Mouse (Mus musculus): Measurements from ENCODE around the gene Rnf34. TPM values are rescaled to one million over a fixed set of nuclear protein-coding genes. Genes with fewer than 3 reads are reported as not detected.

Gene Rnf34
- polyA plus RNA-seq, 1 experiment from 2014 or later, result 31.5 TPM

DNA sequence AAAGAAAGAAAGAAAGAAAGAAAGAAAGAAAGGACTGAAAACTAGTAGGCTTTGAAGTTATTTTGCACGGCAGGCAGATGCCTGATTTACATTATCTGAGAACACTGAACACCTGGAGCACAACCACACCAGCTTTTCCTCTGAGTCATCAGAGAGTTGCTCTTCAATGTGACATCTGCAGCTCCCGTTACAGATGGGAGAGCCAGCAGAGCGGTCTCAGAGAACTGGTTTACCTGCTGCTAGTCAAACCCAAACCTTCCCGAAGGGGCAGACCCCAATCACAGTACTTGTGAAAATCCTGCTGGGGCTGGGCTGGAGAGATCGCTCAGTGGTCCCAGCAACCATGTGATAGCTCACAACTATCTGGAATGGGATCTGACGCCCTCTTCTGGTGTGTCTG lies 25.4 kb upstream of the Rnf34 start:
- H3K27ac ChIP-seq, result no peak overlapping the region
- H3K9me3 ChIP-seq, result no peaks in the 10 kb centered on the region
- peaks cover under 1% of the 10 kb centered on the region for H3K36me3 ChIP-seq
- ATAC-seq (ENCODE audit: insufficient number of reproducible peaks, low FRiP score, low TSS enrichment, low read depth), result no peak
- no peak overlapping the region for H3K4me2 ChIP-seq
- H3K27me3 ChIP-seq, result no peaks in the 10 kb centered on the region
- H3K9ac ChIP-seq, result no peak overlapping the region
- no peak overlapping the region for H3K4me3 ChIP-seq
- WGBS, result 60% methylated on average over 6 of the region's 6 CpGs
- H3K4me1 ChIP-seq, result peaks cover 11% of the 10 kb centered on the region

- H3K4me3 ChIP-seq, result no peak overlapping the region
- H3K9me3 ChIP-seq, result no peaks in the 10 kb centered on the region
- H3K27me3 ChIP-seq, result no peaks in the 10 kb centered on the region
- H3K36me3 ChIP-seq, result no peaks in the 10 kb centered on the region
- H3K27ac ChIP-seq, result no peak overlapping the region
- no peak for ATAC-seq (ENCODE audit: insufficient number of reproducible peaks, low FRiP score, low TSS enrichment, low read depth)
- 83% methylated on average over 8 of the region's 8 CpGs for WGBS
- H3K9ac ChIP-seq, result no peak overlapping the region
- H3K4me2 ChIP-seq, result no peak overlapping the region
- H3K4me1 ChIP-seq, result peaks cover 5% of the 10 kb centered on the region; the same call in 1 of the 2 replicates
Observed at GRCm38 (mm10) chr5:122825099-122825498, 24.7 kb upstream of the Rnf34 start.

GRCm38 (mm10) chr5:122832536-122832935 lies 17.3 kb upstream of the Rnf34 start:
- no peaks in the 10 kb centered on the region for H3K27me3 ChIP-seq
- no peaks in the 10 kb centered on the region for H3K36me3 ChIP-seq
- no peak overlapping the region for H3K4me2 ChIP-seq
- WGBS, result 84% methylated on average over 10 of the region's 10 CpGs
- no peak overlapping the region for H3K4me3 ChIP-seq
- H3K4me1 ChIP-seq, result no peaks in the 10 kb centered on the region
- no peak for ATAC-seq (ENCODE audit: insufficient number of reproducible peaks, low FRiP score, low TSS enrichment, low read depth)
- no peak overlapping the region for H3K27ac ChIP-seq
- H3K9me3 ChIP-seq, result no peaks in the 10 kb centered on the region
- no peak overlapping the region for H3K9ac ChIP-seq

GRCm38 (mm10) chr5:122832996-122833395 lies 16.9 kb upstream of the Rnf34 start:
- no peaks in the 10 kb centered on the region for H3K36me3 ChIP-seq
- H3K9me3 ChIP-seq, result no peaks in the 10 kb centered on the region
- no peak overlapping the region for H3K27ac ChIP-seq
- WGBS, result 78% methylated on average over 10 of the region's 10 CpGs
- H3K4me1 ChIP-seq, result no peaks in the 10 kb centered on the region
- no peak for ATAC-seq (ENCODE audit: insufficient number of reproducible peaks, low FRiP score, low TSS enrichment, low read depth)
- H3K9ac ChIP-seq, result no peak overlapping the region
- no peaks in the 10 kb centered on the region for H3K27me3 ChIP-seq
- no peak overlapping the region for H3K4me2 ChIP-seq
- no peak overlapping the region for H3K4me3 ChIP-seq

GRCm38 (mm10) chr5:122841126-122841525 lies 8.7 kb upstream of the Rnf34 start:
- 88% methylated on average over 2 of the region's 2 CpGs for WGBS
- no peak overlapping the region for H3K4me3 ChIP-seq
- no peaks in the 10 kb centered on the region for H3K36me3 ChIP-seq
- H3K4me2 ChIP-seq, result no peak overlapping the region
- no peak overlapping the region for H3K9ac ChIP-seq
- ATAC-seq (ENCODE audit: insufficient number of reproducible peaks, low FRiP score, low TSS enrichment, low read depth), result no peak
- no peaks in the 10 kb centered on the region for H3K9me3 ChIP-seq
- no peaks in the 10 kb centered on the region for H3K4me1 ChIP-seq
- no peaks in the 10 kb centered on the region for H3K27me3 ChIP-seq
- no peak overlapping the region for H3K27ac ChIP-seq

DNA sequence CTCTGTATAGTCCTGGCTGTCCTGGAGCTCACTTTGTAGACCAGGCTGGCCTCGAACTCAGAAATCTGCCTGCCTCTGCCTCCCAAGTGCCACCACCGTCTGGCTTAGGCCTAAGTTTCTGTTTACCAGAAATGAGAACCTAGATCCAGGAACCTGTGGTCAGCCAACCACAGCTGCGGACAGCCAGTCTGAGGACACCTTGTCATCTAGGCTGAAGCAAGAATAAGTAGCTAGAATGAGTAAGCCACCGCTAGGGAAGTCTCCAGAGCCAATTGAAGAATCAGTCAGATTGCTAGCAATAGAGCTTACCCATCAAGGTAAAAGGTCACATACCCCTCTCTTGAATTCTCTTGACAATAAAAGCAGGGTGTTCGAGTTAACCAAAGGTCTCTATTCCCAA lies 6.0 kb upstream of the Rnf34 start:
- no peaks in the 10 kb centered on the region for H3K27me3 ChIP-seq
- H3K36me3 ChIP-seq, result no peaks in the 10 kb centered on the region
- H3K9me3 ChIP-seq, result no peaks in the 10 kb centered on the region
- 89% methylated on average over 5 of the region's 5 CpGs for WGBS
- ATAC-seq (ENCODE audit: insufficient number of reproducible peaks, low FRiP score, low TSS enrichment, low read depth), result no peak
- no peak overlapping the region for H3K9ac ChIP-seq
- no peak overlapping the region for H3K4me2 ChIP-seq
- no peaks in the 10 kb centered on the region for H3K4me1 ChIP-seq
- H3K27ac ChIP-seq, result no peak overlapping the region
- no peak overlapping the region for H3K4me3 ChIP-seq

GRCm38 (mm10) chr5:122850319-122851002 lies 613 bp downstream of the Rnf34 start:
- Histone ChIP-seq H3K9ac (peak overlapping the region; percentile 91), H3K4me1 (peaks cover 17% of the 10 kb centered on the region), H3K27me3 (no peaks in the 10 kb centered on the region), H3K36me3 (no peaks in the 10 kb centered on the region), H3K9me3 (no peaks in the 10 kb centered on the region), H3K4me2 (peak overlapping the region; percentile 85), H3K4me3 (peak overlapping the region; percentile 88), H3K27ac (peak overlapping the region; percentile 93)
- WGBS, result under 1% methylated on average over 38 of the region's 38 CpGs
- peak; percentile 69 for ATAC-seq (ENCODE audit: insufficient number of reproducible peaks, low FRiP score, low TSS enrichment, low read depth)

DNA sequence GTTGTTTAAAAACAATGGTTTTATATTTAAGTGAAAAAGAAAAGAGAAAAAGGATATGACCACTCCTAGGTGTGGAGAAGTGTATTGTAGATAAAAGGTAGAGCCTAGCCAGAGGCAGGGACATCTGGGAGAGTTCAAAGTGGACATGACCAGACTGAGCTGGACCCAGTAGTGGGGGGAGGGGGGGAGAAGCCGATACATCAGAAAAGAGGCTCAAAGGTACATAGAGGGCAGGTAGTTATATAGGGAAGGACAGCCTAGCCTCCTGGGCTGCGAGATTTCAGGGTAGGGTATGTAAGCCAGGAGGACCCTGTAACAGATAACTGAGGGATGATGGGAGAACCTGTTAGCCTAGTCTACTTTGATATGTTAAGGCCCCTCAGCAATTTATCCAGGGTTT lies 2.8 kb downstream of the Rnf34 start:
- H3K4me3 ChIP-seq, result no peak overlapping the region
- H3K9me3 ChIP-seq, result no peaks in the 10 kb centered on the region
- H3K27ac ChIP-seq, result no peak overlapping the region
- no peak overlapping the region for H3K9ac ChIP-seq
- H3K4me1 ChIP-seq, result peaks cover 17% of the 10 kb centered on the region
- no peak overlapping the region for H3K4me2 ChIP-seq
- H3K36me3 ChIP-seq, result 0 out of 2 replicates have a peak, but pooled peaks cover 3% of the 10 kb centered on the region
- no peak for ATAC-seq (ENCODE audit: insufficient number of reproducible peaks, low FRiP score, low TSS enrichment, low read depth)
- H3K27me3 ChIP-seq, result no peaks in the 10 kb centered on the region
- WGBS, result 78% methylated on average over 2 of the region's 2 CpGs

DNA sequence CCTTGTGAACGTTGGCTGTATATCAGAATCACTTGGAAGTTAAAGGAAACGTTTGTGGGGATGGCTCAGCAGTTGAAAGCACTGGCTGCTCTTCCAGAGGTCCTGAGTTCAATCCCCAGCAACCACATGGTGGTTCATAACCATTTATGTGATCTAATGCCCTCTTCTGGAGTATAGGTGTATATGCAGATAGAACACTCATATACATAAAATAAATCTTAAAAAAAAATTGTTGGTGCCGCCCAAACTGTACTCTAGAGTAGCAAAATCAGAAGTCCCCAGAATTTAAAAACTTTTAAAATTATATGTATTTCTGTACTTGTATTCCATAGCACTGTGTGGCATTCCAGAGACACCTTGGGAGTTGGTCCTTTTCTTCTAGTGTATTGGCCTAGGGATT lies 6.0 kb downstream of the Rnf34 start:
- Histone ChIP-seq H3K9me3 (no peaks in the 10 kb centered on the region), H3K27me3 (no peaks in the 10 kb centered on the region), H3K9ac (no peak overlapping the region), H3K36me3 (0 out of 2 replicates have a peak, but pooled peaks cover 3% of the 10 kb centered on the region), H3K27ac (no peak overlapping the region), H3K4me1 (peaks cover 8% of the 10 kb centered on the region), H3K4me2 (no peak overlapping the region), H3K4me3 (no peak overlapping the region)
- 81% methylated on average over 3 of the region's 3 CpGs for WGBS
- ATAC-seq (ENCODE audit: insufficient number of reproducible peaks, low FRiP score, low TSS enrichment, low read depth), result no peak

- no peak overlapping the region for H3K4me2 ChIP-seq
- no peaks in the 10 kb centered on the region for H3K4me1 ChIP-seq
- no peak overlapping the region for H3K4me3 ChIP-seq
- no peaks in the 10 kb centered on the region for H3K27me3 ChIP-seq
- ATAC-seq (ENCODE audit: insufficient number of reproducible peaks, low FRiP score, low TSS enrichment, low read depth), result no peak
- H3K27ac ChIP-seq, result no peak overlapping the region
- H3K36me3 ChIP-seq, result peaks cover 49% of the 10 kb centered on the region
- WGBS, result 91% methylated on average over 2 of the region's 2 CpGs
- no peaks in the 10 kb centered on the region for H3K9me3 ChIP-seq
- H3K9ac ChIP-seq, result no peak overlapping the region
Observed at GRCm38 (mm10) chr5:122863053-122863452, 13.2 kb downstream of the Rnf34 start.

DNA sequence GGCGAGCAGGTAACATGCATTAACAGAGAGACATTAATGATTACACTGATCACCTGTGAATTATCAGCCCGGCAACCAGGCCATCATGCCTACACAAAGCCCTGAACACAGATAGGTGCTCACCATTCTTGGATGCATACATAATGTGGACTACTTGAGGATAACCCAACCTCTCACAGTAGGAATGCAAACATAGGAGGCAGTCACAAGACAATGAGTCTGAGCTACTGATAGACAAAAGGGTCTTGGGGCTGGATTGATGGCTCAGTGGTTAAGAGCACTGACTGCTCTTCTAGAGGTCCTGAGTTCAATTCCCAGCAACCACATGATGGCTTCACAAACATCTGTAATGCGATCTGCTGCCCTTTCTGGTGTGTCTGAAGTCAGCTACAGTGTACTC lies 22.8 kb downstream of the Rnf34 start:
- H3K27me3 ChIP-seq, result no peaks in the 10 kb centered on the region
- 90% methylated on average over 3 of the region's 3 CpGs for WGBS

DNA sequence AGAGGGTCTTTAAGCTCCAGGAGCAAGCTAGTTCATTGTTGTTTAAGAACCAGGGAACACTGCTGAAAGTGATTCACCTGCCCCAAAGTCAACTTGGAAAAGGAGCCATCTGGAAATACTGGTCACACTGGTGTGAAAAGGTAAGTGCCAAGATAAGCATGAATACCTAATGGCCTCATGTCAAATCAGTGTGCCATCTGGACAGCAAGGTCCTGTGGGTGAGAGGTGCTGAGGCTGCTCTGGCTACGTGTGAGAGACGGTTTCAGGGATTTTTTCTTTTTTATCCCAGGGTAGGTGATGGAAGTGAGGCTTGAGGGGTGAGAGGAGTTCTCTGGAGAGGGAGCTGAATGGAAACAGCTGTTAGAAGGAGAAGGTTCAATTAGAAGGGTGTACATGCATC lies 23.7 kb downstream of the Rnf34 start:
- ATAC-seq (ENCODE audit: insufficient number of reproducible peaks, low FRiP score, low TSS enrichment, low read depth), result no peak
- Histone ChIP-seq H3K9me3 (no peaks in the 10 kb centered on the region), H3K36me3 (peaks cover 56% of the 10 kb centered on the region), H3K4me1 (no peaks in the 10 kb centered on the region), H3K27ac (no peak overlapping the region), H3K4me3 (no peak overlapping the region), H3K4me2 (no peak overlapping the region), H3K9ac (no peak overlapping the region), H3K27me3 (no peaks in the 10 kb centered on the region)
- WGBS, result 56% methylated on average over 2 of the region's 2 CpGs

More for the DNA sequence above, 22.8 kb downstream of the Rnf34 start:
- no peak for ATAC-seq (ENCODE audit: insufficient number of reproducible peaks, low FRiP score, low TSS enrichment, low read depth)
- H3K9ac ChIP-seq, result no peak overlapping the region
- peaks cover 56% of the 10 kb centered on the region for H3K36me3 ChIP-seq
- no peaks in the 10 kb centered on the region for H3K4me1 ChIP-seq
- H3K4me3 ChIP-seq, result no peak overlapping the region
- no peak overlapping the region for H3K27ac ChIP-seq
- H3K4me2 ChIP-seq, result no peak overlapping the region
- no peaks in the 10 kb centered on the region for H3K9me3 ChIP-seq

- no peak overlapping the region for H3K9ac ChIP-seq
- no peaks in the 10 kb centered on the region for H3K9me3 ChIP-seq
- no peaks in the 10 kb centered on the region for H3K27me3 ChIP-seq
- no peak overlapping the region for H3K4me2 ChIP-seq
- no peak for ATAC-seq (ENCODE audit: insufficient number of reproducible peaks, low FRiP score, low TSS enrichment, low read depth)
- H3K27ac ChIP-seq, result no peak overlapping the region
- WGBS, result 87% methylated on average over 3 of the region's 3 CpGs
- no peak overlapping the region for H3K4me3 ChIP-seq
- H3K4me1 ChIP-seq, result no peaks in the 10 kb centered on the region
- H3K36me3 ChIP-seq, result peaks cover 57% of the 10 kb centered on the region
Observed at GRCm38 (mm10) chr5:122874359-122874758, 24.5 kb downstream of the Rnf34 start.

Measured in limb, embryonic 15.5 days (tissue).